Mouse (Mus musculus): ENCODE results near the gene Wnk2.

The Wnk2 gene

DNA sequence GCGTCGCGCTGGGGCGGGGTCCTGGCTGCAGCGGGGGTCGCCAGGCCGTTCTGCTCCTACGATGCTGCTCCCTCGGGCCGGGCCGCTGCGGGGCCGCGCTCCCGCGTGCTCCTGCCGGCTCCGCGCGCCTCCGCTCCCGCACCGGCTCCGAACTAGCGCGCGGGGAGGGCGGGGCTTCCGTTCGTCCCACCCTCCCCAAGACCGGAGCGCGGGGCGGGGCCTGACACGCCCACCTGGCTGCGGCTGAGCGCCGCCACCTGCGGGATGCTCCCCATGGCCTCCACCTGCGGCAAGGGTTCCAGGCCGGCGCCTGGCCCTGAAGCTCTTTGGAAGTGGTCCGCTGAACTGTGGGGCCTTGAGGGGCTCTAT lies at the start of gene Wnk2:
Gene Wnk2 (minus strand): TSS at position 157 of the 369 bp plus-strand sequence.
- peak; percentile 94 to 97 for DNase-seq

DNA sequence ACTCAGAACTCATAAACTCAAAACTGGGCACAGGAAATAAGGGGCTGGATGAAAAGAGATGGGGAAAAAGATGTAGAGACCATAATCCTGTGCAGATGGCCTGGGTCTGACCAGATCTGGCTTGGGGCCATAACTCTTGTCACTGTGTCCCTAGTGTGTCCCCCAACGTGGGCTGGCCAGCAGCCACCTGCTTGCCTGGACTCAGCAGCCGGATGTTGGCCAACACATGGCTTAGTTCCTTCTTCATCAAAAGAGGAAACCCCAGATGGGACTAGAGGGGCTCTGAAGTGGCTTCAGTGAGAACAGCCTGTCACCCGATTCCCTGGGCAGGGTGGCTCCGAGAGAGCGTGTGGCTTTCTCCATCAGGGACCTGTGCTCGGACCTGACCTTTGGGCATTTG lies 49.0 kb upstream of the Wnk2 start:
- no peak for DNase-seq

DNA sequence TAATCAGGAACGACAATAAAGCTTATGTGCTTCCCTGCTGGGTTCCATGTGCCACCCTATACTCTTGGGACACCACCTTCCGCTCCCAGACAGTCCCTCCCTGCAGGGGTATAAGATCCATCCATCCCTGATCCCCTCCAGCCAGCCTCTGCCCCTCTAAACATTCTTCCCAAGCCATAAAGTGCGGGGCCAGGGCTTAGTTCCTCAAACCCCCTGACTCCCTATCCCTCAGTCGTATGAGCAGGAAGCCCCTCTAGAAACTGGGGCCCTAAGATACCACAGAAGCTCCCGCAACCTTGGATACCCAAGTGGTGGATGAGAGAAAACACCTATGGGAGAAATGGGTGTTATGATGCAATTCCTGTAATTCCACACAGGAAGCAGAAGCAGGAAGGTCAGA lies 48.4 kb upstream of the Wnk2 start:
- no peak for DNase-seq

DNA sequence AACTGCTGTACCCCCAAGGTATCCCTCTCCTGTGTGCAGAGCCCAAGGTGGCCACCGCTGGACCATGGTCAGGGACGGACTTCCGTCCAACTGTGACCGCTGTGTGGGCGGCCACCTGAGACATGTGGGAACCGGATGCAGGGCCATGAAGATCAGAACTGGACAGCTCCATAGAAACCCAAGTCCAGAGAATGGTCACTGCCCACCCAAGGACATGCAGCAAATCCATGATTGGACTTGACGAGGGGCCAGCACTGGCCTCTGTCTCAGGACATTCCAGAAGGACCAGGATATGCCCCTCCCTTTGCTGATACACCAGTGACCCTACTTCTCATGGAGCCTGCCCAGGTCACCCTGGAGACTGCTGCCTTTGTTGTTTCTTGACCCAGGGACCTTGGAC lies 47.8 kb upstream of the Wnk2 start:
- DNase-seq, result no peak

DNA sequence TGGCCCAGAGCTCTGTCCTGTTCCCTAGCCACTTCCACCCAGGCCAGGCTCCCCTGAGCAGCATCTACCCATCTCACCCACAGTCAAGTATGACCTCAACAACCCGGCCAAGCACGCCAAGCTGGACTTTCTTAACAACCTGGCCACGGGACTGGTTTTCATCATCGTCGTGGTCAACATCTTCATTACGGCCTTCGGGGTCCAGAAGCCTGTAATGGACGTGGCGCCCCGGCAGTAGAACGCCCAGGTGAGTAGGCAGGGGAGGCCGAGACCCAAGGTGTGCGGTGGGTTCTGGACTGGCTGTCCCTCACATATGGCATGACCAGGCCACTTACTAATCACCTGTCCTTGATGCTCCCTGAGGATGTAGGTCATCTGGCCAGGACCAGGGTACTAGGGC lies 47.0 kb upstream of the Wnk2 start:
- no peak for DNase-seq

DNA sequence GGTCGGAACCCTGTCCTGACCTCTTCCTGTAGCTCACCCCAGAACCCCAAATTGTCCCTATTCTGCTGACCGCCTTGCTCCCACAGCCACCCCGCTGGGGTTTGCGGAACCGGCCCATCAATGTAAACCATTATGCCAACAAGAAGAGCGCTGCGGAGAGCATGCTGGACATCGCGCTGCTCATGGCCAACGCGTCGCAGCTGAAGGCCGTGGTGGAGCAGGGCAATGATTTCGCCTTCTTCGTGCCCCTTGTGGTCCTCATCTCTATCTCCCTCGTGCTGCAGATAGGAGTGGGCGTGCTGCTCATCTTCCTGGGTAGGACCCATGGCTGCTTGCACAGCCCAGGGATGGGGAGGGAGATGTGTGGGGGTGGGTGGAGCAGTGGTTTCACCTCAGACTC lies 45.8 kb upstream of the Wnk2 start:
- DNase-seq, result no peak

DNA sequence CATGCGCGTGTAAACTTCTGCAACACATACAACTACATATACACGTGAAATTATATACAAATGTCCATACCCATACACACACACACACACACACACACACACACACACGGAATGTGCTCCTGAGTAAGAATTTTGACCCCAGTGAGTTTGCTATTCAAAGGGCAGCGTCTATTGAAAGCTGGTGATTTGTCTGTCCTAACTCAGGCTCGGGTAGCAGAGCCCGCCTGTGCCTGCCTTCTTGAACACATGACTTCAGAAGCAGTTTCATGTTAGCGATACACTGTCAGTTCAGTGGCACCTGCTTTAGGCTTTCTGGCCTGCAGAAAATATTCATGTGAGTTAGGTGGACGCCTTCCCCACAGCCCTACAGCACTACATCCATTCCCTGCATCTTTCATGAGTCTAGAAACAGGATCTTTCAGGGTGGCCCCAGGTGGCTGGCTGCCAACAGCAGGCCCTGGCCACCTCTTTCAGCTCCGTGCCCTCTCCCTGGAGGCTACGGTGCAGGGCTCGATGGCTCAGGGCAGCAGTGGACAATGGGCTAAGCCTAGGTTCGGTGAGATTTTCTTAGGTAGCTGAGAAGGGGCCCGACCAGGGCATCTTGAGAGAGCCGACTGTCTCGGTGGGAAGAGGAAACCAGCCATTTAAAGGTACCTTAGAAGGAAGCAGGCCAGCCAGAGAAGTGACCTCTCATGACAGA lies 44.5 kb upstream of the Wnk2 start:
- DNase-seq, result no peak

DNA sequence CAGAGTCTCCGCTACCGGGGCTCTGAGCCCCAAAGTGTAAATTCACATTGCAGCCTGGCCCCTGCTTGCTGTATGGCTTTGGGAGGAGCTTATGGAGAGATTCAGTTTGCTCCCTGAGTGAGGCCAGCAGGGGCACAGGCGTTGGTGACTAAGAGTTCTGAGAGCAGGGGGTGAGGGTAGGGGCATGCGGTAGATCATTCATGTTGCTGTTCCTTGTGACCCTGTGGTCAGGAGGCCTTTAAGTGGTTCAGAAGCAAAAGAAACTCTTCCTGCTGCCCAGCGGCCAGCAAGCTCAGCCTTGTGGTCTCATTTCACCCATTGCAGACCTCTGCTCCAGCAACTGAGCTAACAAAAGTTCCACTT lies 43.8 kb upstream of the Wnk2 start:
- DNase-seq, result no peak

DNA sequence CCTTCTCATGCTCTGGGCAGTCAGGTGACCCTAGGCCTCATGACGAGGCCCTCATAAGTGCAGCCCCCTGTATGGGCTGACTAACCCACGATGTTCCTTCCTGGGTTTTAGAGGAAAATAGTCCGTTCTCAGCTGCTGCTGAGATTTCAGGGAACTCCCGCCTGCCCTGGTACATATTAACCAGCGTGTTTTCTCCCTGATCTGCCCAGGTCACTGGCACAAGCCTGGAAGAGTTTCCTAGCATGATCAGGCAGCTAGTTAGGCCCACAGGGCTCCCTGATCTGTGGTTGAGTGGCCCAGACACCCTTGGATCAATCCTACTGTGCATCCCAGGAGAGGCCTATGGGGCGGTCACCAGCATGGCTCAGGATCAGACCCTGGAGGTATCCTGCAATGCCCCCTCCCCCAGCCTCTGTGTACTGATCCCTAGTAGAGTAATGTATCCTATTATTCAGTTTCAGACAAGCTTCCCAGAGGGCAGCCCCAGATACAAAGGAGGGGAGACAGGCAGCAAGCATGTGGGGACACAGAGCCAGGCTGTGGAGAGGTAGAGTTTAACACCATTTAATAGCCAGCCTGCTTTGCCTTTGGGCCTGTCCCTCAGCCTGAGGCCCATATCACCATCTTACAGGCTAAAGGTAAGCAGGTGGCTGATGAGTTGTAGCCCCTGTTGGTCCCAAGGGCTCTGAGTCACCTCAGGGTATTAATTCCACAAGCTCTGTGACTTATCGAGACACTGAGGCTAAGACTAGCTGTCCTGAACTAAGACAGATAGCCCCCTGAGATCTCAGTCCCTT lies 43.3 kb upstream of the Wnk2 start:
- no peak for DNase-seq

DNA sequence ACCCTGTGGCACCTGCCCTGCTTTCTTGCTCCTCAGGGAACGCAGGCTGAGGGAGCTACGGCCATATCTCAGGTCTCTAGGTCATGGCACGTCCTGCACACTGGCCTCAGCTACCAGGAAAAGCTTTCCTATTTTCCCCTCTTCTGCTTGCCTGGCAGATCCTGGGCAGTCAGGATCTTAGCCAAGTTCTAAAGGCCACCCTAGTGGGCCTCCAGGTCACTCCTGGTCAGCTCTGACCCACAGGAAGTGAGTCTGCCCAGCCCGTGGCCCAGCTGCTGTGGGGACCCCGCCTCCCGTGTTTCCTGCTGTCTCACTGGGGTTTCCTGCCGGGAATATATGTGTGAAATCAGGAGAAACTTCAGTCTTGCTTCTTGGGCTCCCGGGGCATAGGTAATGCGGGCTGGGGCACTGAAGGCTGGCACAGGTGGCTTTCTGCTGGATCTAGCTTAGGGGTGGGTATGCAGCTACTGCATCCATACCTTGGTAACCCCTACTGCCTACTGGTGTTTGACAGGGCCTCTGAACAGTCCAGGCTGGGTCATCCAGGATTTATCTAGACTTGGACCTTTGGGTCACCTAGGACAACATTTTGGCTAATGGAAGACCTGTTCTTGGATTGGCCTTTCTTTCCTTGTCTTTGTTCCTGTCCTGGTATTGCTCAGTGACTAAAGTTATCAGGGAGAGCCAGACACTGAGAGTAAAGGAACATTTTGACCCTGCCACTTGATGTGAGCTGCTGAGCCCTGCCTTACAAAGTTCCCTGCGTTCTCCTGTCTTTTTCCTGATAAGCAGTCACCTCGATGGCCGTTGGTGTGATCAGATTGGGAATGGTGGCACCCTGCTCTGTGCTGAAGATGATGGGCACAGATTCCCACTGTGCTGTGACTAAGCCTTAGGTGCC lies 42.4 kb upstream of the Wnk2 start:
- DNase-seq, result no peak

DNA sequence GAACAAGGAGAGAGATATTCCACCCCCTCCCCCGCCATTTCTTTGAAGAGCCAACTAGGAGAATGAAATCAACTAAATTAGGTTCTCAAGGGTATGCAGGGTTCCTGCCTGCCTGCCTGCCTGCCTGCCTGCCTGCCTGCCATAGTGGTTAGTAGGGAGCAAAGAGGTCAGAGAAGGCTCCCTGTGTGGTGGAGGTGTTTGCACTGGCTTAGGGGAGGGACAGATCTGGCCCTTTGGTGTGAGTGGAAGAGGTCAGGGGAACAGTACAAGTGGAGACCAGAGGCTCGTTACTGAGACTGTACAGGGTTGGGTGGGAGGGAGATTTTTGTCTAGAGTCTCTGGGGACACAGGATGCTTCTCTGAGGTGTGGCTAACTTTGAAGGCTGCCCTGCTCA lies 41.1 kb upstream of the Wnk2 start:
- no peak for DNase-seq

DNA sequence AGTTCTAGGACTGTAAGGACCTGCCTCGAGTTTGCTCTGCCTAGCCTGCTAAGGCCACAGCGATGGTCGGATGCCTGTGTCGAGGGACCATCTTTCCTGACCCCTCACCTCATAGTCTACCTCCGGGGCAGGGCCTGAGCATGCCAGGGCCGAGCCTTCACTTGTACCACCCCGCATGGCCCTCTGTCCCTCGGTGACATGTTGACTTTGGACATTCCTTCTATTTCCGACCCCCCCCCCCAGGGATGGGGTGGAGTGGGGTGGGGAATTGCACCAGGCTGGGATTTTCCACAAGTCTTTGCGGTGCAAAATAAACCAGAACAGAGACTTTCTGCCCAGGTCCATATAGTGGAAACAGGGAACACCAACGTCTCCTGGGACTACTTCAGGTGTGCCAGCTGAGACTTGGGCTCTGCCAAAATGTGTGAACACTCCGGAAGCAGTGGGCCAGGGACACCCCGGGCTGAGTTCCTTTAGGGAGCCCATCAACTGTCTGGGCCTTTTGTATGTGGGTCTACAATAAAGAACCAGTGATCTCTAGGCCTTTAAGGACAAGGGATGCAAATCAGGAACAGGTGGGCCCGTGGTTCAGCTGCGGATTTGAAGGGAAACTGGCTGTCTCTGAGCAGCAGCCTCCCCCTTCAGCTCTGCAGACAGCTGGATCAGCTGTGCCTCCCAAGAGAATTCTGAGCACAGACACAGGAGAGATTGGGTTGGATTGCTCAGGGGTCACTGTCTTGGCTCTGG lies 40.6 kb upstream of the Wnk2 start:
- DNase-seq, result no peak

DNA sequence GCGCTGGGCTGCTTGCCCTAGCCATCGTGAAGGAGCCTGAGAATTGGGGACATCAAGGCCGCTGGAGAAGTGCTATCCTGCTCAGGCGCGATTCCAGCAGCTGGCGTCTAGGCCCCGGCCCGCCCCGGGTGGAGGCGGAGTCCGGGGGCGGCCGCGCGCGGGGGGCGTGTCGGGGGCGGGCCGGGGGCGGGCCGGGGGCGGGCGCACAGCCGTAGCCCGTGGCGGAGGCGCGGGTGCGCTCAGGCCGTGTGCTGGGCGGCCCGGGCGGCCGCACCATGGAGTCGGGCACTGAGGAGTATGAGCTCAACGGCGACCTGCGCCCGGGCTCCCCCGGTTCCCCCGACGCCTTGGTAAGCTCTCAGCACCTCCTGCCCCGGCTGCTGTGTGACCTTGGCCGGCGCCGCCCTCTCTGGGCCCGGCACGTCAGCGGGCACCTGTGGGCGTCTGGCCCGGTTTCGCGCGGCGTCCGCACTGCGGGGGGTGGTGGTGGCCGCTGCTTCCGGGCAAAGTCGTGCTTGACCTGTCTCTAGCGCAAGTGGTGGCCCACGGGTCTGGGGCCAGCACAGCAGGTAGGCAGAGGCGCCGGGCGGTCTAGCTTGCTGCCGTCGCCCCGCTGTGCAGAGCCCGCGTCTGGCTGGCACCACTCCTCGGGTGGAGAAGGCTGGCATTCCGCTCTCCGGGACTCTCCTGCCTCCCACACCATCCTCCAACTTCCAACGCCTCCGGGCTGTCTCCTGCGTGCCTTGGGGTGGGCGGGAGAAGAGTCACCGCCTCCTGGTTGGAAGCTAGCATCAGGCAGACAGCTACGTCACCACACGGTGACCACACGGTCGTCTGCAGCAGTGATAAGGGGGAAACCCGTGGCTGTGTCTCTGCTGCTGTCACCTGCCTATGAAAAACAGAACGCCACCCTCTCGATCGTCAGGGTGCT lies 39.7 kb upstream of the Wnk2 start, which contains the start of gene Ninj1:
Gene Ninj1 (plus strand): TSS at position 198 of the 931 bp plus-strand sequence.
- DNase-seq, result peak; percentile 79 to 89

DNA sequence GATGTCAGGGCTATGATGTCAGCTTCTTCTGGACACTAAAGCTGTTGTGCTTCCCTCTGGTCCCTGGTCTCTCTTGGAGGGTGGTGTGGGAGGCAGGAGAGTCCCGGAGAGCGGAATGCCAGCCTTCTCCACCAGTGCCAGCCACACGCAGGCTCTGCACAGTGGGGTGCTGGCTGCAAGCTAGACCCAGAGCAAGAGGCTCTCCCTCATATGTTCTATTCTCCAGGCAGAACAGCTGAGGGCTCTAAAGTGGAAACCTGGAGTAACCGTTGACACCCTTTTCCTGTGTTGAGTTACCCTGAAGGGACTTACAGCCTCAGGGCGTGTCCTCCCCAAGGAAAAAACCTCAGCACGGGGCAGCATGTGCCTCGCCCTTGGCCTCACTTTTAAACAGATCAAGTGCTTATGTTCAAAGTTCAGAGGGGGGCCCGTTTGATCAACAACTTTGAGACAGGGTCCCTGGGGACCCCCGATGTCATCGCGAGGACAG lies 39.0 kb upstream of the Wnk2 start:
- DNase-seq, result peak; percentile 37 to 44

DNA sequence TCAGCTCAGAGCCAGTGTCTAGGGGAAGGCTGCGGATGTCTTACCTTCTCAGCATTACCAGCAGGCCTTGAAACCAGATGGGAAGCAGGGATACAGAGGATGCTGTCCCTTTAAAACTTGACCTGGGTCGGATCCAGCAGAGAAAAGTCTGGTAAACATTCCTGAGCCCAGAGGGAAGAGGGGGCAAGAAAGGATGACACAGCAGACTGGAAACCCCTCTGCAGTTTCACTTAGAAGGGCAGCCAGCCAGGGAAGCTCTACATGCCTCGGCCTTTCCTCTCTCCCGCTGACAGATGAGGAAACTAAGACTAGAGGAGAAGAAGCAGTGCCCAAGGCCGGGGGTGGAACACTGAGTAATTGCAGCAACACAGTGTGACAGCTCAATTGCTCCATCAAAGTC lies 35.8 kb upstream of the Wnk2 start:
- no peak for DNase-seq

DNA sequence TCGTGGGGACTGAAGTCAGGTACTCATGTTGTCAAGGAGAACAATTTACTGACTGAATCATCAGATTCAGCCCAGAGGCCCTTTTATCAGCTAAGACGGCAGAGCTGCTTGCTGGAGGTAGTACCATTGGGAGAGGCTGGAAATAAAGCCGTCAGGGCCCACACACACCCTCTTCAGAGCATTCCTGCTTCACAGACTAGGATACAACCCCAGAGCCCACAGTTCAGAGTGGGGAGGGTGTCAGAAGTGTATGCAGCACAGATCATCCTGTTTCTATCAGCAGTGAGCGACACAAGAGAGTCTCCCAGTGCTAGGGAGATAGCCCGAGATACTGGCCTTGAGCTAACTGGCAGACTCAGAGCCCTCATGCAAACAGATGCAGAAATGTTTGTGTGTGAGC lies 35.3 kb upstream of the Wnk2 start:
- DNase-seq, result no peak

DNA sequence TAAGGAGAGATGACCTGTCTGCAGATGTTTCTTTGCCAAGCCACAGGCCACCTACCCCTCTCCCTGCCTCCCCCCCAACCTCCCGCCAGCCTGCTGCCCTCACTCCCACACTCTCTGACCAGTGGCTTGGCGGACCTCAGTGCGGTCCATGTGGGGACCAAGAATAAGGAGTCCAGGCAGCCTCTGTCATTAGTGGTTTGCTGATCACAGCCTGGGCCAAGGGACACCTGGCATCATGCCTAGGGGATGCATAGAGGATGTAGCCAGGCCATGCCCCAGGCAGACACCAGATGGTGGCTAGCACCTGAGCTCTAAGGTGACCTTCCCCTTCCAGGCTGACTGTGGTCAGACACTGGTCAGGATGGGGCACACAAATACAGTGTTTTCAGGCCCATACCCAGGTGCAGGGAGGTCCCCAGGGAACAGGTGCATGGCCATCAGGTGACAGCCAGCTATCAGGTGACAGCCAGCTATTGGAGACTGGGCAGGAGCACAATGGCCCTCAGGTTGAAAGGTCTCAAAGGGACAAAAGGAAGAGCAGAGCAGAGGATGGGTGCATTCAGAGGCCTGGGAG lies 33.7 kb upstream of the Wnk2 start:
- peak; percentile 80 to 89 for DNase-seq

DNA sequence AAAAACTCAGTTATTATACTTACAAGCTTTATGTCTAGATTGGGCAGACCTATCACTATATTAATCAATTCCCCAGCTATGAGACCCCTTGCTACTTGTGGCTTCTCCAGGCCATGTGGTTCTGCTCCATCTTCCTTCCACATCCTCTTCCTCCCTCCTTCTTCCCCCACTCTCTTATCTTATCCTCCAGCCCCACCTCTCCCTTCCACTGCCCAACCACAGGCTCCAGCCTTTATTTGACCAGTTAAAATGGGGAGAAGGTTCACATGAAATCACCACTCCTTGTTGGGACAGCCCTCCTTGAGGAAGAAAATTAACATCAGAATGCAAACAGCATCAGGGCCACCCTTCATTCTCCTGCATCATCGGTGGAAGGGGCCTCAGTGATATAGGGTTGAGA lies 32.9 kb upstream of the Wnk2 start:
- no peak for DNase-seq

DNA sequence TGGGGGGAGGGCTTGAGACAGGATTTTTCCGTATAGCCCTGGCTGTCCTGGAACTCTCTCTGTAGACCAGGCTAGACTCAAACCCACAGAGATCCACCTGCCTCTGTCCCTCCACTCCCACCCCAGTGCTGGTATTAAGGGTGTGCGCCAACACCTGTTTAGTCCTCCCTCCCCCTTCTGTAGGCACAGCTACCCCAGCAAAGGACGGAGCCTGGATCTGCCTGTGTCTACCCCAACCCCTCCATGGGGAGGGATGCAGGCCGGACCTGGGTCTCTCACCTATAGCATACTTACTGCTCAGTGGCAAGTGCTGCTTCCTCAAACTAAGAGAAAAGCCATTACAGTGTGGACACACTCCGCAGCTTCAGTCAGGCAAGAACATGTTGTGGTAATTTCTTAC lies 32.5 kb upstream of the Wnk2 start:
- no peak for DNase-seq

DNA sequence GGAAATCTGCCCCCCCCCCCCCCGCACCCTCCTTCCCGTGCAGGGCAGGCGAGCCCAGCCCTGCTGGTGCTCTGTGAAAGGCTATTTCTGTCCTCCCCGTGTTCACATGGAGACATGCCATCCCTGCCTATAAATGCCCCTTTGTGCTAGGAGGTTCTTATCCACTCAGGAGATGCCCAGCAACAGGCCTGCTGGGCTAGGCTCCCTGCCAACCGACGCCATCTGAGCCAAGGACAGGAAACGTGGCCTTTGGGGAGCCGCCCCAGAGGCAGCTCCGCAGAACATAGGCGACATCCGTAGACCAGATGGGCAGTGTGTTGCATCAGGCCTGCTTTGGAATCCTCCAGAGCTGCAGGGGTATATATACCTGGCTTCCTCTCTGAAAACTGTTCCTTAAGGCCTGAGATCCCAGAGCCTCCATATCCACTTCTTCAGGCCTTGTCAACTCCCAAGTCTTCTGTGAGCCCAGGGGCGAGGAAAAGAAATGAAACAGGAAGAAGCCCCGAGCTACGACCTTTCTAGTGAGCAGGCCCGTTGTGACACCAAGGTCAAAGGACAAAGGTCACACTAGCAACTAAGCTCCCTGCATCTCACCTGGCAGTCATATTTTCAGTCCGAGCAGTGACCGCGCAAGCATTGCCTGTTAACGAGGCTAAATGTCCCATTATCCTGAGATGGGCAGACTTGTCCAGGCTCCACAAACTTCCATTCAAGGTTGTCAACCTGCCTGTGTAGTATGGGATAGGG lies 31.2 kb upstream of the Wnk2 start:
- peak; percentile 95 for DNase-seq
